Mouse (Mus musculus) hindbrain, embryonic 11.5 days (tissue): Measurements from ENCODE around the gene Chrnd. TPM values are rescaled to one million over a fixed set of nuclear protein-coding genes. Genes with fewer than 3 reads are reported as not detected.

Experiments used
- ATAC-seq: fragments of 200-750 bp; cut with Nextera tagmentation; 2 replicates; pipeline ENCODE4 v1.8.0; 2017; ENCODE audit warnings: mild to moderate bottlenecking, moderate TSS enrichment, moderate library complexity; ENCODE audit not compliant: low FRiP score
- DNase-seq: peaks from one replicate; pipeline ENCODE4 v3.0.0-alpha.2; 2015; ENCODE audit warnings: low spot score
- H3K27ac ChIP-seq: fragments of 300-500 bp; sonication (generic); 2 replicates; pipeline ENCODE4 v1.5.1; 2014; ENCODE audit warnings: mild to moderate bottlenecking, low read depth, low read length
- H3K27me3 ChIP-seq: fragments of 300-500 bp; sonication (generic); 2 replicates; pipeline ENCODE4 v1.6.1; 2014; ENCODE audit warnings: mild to moderate bottlenecking, low read length, moderate library complexity, mixed read lengths; ENCODE audit not compliant: control insufficient read depth, insufficient read depth
- H3K36me3 ChIP-seq: fragments of 300-500 bp; sonication (generic); 2 replicates; pipeline ENCODE4 v1.6.1; 2014; ENCODE audit warnings: mild to moderate bottlenecking, low read length, moderate library complexity, mixed read lengths; ENCODE audit not compliant: control insufficient read depth, insufficient read depth
- H3K4me1 ChIP-seq: fragments of 300-500 bp; sonication (generic); replicated peaks from 2 replicates; pipeline ENCODE4 v1.6.1; 2014; ENCODE audit warnings: low read length, mixed read lengths; ENCODE audit not compliant: control insufficient read depth, insufficient read depth
- H3K4me2 ChIP-seq: fragments of 300-500 bp; sonication (generic); replicated peaks from 2 replicates; pipeline ENCODE4 v1.6.1; 2014; ENCODE audit warnings: mild to moderate bottlenecking, low read depth, low read length
- H3K4me3 ChIP-seq: fragments of 300-500 bp; sonication (generic); 2 replicates; pipeline ENCODE4 v1.5.1; 2014; ENCODE audit warnings: low read depth, low read length
- H3K9ac ChIP-seq: fragments of 300-500 bp; sonication (generic); 2 replicates; pipeline ENCODE4 v1.6.1; 2014; ENCODE audit warnings: low read depth, low read length
- H3K9me3 ChIP-seq: fragments of 300-500 bp; sonication (generic); 2 replicates; pipeline ENCODE4 v1.6.1; 2016; ENCODE audit warnings: low read length; ENCODE audit not compliant: control insufficient read depth
- WGBS: fragments of 180-500 bp; shearing (Covaris S2); extraction: QIAGEN DNeasy Blood & Tissue Kit; methylation state at CpG from one replicate; pipeline ENCODE4 v1.1.7; 2014; 5-methylcytosine and 5-hydroxymethylcytosine counted together
- polyA plus RNA-seq: library from polyadenylated mRNA; unstranded; fragments of >200 nt; fragmentation: Nextera tagmentation; extraction: Ambion mirVana; gene quantifications from 2 replicates; pipeline ENCODE4 v1.2.1, GENCODE M21; 2014

Chrnd gene
- polyA plus RNA-seq, 1 experiment from 2014 or later, result not detected

DNA sequence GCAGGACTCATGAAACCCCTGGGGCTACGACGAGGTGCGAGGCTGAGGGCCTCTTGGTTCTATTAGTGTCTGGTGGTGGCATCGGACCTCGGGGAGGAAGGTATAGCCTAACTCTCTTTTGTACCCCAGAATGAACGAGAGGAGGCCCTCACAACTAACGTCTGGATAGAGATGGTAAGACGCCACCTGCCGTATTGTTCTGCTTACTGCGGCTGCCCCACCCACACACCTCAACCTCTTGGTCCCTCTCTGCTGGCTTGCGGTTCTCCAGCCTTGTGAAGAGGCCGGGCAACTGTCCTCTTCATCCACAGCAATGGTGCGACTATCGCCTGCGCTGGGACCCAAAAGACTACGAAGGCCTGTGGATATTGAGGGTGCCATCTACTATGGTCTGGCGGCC, 15.9 kb downstream of the Chrnd start:
- no peak overlapping the region for H3K27ac ChIP-seq
- DNase-seq (peak; percentile 35), ATAC-seq (no peak)
- H3K27me3 ChIP-seq, result peaks cover 2% of the 10 kb centered on the region; the same call in 1 of the 2 replicates
- no peak overlapping the region for H3K4me3 ChIP-seq
- no peak overlapping the region for H3K9ac ChIP-seq
- H3K4me2 ChIP-seq, result no peak overlapping the region
- no peaks in the 10 kb centered on the region for H3K4me1 ChIP-seq
- 20% methylated on average over 17 of the region's 17 CpGs for WGBS
- H3K36me3 ChIP-seq, result no peaks in the 10 kb centered on the region
- no peaks in the 10 kb centered on the region for H3K9me3 ChIP-seq

DNA sequence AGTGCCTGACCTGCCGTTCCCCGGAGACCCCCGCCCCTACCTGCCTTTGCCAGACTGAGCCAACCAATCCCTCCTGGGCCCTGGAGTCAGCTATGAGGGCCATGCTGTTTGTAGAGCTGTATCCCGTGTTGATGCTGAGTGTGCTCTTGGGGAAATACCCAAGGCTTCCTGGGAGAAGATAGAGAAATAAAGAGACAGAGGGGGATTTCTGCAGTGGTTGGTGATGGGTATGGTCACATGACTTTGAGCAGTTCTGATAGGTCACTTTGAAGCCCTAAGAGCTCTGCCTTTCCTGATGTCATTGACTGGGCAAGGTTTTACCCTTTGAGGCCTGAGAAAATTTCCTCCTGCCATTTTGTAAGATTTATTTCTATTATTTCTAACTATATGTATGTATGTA, 21.0 kb downstream of the Chrnd start:
- WGBS, result 88% methylated on average over 4 of the region's 4 CpGs
- DNase-seq (no peak), ATAC-seq (no peak)
- no peak overlapping the region for H3K4me3 ChIP-seq
- peaks cover 2% of the 10 kb centered on the region; the same call in 1 of the 2 replicates for H3K27me3 ChIP-seq
- H3K27ac ChIP-seq, result no peak overlapping the region
- H3K36me3 ChIP-seq, result no peaks in the 10 kb centered on the region
- H3K9me3 ChIP-seq, result no peaks in the 10 kb centered on the region
- no peak overlapping the region for H3K9ac ChIP-seq
- H3K4me1 ChIP-seq, result peaks cover 4% of the 10 kb centered on the region
- no peak overlapping the region for H3K4me2 ChIP-seq

DNA sequence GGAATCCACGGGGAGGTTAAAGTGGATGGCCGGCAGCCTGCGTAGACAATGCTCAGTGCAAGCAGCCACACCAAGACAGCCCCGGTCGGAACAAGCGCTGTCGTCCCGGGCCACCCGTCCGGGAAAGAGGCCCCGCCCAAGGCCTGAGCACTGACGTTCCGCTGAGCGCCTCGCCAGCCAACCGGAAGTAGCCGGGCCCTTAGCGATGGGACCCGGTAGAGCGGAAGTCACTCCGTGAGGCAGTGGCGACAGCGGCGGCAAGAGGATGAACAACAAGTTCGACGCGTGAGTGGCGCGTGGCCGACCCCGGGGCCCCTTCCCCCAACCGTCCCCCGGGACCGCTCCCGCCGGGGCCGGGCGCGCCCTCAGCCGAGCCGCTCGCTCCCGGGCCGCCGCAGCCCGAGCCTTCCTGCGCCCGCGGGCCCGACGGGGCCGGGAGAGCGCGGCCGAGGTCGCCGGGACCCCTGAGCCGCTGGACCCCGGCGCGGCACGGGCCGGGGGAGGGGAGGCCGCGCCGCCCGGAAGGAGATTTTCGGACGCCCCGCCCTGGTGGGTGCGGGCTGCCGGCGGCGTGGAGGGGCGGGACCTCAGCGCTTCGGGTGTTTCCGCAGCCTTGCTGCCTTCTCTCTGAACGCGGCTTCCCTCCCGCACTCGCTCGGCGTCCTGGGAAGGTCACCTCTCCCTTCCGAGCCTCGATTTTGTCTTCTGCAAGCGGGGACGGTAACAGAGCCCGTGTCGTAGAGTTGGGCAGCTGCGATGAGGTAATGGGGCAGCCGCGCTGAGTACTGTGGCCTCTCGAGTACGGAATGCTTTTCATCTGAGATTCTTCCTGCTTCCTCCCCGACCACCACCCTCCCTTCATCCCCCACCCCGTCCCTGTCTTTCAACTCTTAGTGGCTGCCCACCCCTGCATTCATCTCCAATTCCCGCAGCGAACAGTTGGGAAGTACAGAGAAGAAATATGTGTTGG, 23.6 kb downstream of the Chrnd start, which contains the start of gene Eif4e2:
Eif4e2 (plus strand) TSS at position 180 of the 970 bp plus-strand sequence.
- H3K9me3 ChIP-seq, result no peaks in the 10 kb centered on the region
- peak within 1 kb of the TSS; percentile 99 for H3K27ac ChIP-seq
- H3K4me3 ChIP-seq, result peak within 1 kb of the TSS; percentile 77
- DNase-seq (peak; percentile 96), ATAC-seq (peak; percentile 98)
- peaks cover 4% of the 10 kb centered on the region for H3K4me1 ChIP-seq
- 1% methylated on average over 66 of the region's 99 CpGs for WGBS
- no peaks in the 10 kb centered on the region for H3K36me3 ChIP-seq
- peak within 1 kb of the TSS; percentile 95 for H3K9ac ChIP-seq
- H3K27me3 ChIP-seq, result no peaks in the 10 kb centered on the region
- peak within 1 kb of the TSS; percentile 65 for H3K4me2 ChIP-seq

DNA sequence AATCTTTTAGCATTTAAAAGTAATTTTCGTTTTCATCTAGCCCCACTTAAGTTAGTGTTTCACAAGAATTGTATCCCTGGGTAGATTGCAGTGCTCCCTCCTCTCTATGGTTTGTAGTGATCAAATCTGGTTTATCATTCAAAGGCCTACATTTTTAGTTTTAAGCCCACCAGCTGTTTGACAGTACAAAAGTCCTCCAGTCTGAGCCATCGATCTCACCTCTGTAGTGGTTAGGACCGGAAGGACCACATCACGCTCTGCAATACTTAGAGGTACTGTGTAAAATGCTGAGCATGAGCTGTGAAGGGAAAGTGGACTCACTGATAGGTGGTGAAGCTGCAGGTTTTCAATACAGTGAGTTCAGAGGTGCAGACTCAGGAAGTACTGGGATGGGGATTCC, 24.3 kb downstream of the Chrnd start:
- peak overlapping the region; percentile 95 for H3K9ac ChIP-seq
- H3K4me1 ChIP-seq, result peaks cover 4% of the 10 kb centered on the region
- H3K4me3 ChIP-seq, result peak overlapping the region; percentile 77
- H3K9me3 ChIP-seq, result no peaks in the 10 kb centered on the region
- no peaks in the 10 kb centered on the region for H3K27me3 ChIP-seq
- peak overlapping the region; percentile 65 for H3K4me2 ChIP-seq
- peak overlapping the region; percentile 99 for H3K27ac ChIP-seq
- 0 out of 2 replicates have a peak, but pooled peaks cover 1% of the 10 kb centered on the region for H3K36me3 ChIP-seq
- ATAC-seq, result no peak
- peak; percentile 14 for DNase-seq
- WGBS, result 45% methylated on average over 4 of the region's 4 CpGs

DNA sequence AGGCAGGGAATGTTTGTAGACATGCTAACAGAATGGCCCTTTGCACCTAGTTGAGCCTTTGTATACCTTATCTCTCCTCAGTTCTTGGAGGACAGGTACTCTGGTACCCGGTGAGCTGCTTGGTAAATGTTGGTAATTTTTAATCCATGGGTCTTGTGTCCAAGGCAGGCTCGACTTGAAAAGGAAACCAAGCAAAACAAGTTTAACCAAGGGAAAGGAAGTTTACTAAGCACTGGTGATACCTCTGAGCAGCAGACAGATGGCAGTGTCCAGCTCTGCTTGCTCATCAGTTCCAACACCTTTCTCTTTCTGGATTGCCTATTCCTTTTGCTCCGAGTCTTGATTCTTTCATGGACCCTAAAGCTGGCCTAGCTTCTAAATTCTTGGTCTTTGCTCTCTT, 27.5 kb downstream of the Chrnd start:
- Histone ChIP-seq H3K4me1 (peaks cover 4% of the 10 kb centered on the region), H3K27me3 (no peaks in the 10 kb centered on the region), H3K27ac (no peak overlapping the region), H3K4me3 (no peak overlapping the region), H3K9me3 (no peaks in the 10 kb centered on the region), H3K4me2 (no peak overlapping the region), H3K9ac (no peak overlapping the region), H3K36me3 (peaks cover 13% of the 10 kb centered on the region)
- DNase-seq, result no peak
- ATAC-seq, result no peak
- WGBS, result 57% methylated on average over 3 of the region's 3 CpGs

DNA sequence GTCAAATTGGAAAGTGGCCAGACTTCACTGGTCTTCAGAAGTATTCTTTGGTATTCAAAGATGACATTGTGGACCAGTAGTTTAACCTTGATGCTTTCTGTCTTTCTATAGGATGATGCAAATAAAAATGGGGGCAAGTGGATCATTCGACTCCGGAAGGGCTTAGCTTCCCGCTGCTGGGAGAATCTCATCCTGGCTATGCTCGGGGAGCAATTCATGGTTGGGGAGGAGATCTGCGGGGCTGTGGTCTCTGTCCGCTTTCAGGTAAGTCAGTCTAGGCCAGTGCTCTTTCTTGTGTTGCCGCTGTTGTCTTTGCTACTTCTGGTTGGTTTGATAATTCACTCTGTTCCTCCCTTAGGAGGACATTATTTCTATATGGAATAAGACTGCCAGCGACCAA, 35.3 kb downstream of the Chrnd start:
- Histone ChIP-seq H3K27me3 (no peaks in the 10 kb centered on the region), H3K4me1 (no peaks in the 10 kb centered on the region), H3K4me3 (no peak overlapping the region), H3K9ac (no peak overlapping the region), H3K27ac (no peak overlapping the region), H3K36me3 (peaks cover 27% of the 10 kb centered on the region), H3K9me3 (no peaks in the 10 kb centered on the region), H3K4me2 (no peak overlapping the region)
- ATAC-seq, result no peak
- DNase-seq, result no peak
- WGBS, result 94% methylated on average over 8 of the region's 8 CpGs

DNA sequence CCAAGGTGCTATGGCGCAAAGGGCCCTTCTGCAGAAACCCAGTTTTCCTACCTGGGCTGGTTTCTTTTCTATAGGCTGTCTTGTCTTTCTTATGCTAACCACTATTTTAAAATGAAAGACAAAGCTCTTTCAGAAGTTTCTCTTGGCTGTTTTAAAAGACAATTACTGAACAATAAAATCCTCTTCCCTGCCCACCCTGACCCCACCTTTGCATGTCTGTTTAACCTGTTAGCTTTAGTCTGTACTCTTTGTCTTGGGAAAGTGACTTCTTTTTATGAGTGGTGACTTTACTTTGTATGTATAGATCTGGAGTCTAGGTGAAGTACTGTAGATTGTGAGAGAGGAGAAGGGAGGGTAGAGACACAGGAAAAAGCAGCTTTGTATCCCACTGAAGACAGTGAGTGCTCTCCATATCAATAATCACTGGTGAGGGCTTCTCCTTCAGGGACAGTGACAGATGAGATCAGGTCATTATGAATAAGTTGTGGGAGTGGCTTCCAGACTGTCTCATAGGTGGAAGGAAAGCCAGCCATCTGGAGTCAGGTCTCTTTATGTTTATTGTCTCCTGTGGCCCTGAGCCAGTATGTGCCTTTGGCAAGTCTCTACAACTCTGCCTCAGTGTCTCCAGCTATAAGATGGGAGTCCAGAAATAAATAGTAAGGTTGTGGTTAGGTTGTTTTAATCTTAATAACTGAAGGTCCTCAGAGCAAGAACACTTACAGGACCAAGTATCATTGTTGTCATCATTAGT, 36.2 kb downstream of the Chrnd start:
- H3K9ac ChIP-seq, result no peak overlapping the region
- peaks cover 26% of the 10 kb centered on the region for H3K36me3 ChIP-seq
- H3K27ac ChIP-seq, result no peak overlapping the region
- ATAC-seq, result no peak
- DNase-seq, result no peak
- H3K4me3 ChIP-seq, result no peak overlapping the region
- H3K27me3 ChIP-seq, result no peaks in the 10 kb centered on the region
- no peaks in the 10 kb centered on the region for H3K9me3 ChIP-seq
- H3K4me1 ChIP-seq, result no peaks in the 10 kb centered on the region
- no peak overlapping the region for H3K4me2 ChIP-seq
- 80% methylated on average over 1 of the region's 1 CpGs for WGBS

DNA sequence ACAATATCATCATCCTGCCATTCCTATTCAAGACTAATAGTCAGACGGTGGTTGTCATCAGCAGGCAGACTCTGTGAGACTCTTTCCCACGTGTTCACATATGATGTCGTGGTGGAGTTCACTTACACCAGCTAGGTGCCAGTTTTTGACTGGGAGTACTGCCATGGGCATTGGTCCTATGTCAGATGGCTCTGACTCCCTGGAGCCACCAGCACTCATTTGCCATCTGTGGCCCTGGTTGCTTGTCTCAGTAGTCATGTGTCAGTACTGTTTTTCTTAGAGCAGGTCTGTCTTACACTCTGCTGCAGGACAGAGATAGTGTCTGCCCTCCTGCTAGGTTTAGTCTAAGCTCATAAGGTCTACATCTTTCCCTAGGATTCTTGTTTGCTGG, 36.7 kb downstream of the Chrnd start:
- H3K9ac ChIP-seq, result no peak overlapping the region
- no peaks in the 10 kb centered on the region for H3K4me1 ChIP-seq
- H3K27ac ChIP-seq, result no peak overlapping the region
- no peaks in the 10 kb centered on the region for H3K9me3 ChIP-seq
- ATAC-seq (no peak), DNase-seq (no peak)
- WGBS, result 90% methylated on average over 3 of the region's 3 CpGs
- H3K4me3 ChIP-seq, result no peak overlapping the region
- no peaks in the 10 kb centered on the region for H3K27me3 ChIP-seq
- no peak overlapping the region for H3K4me2 ChIP-seq
- H3K36me3 ChIP-seq, result peaks cover 26% of the 10 kb centered on the region
